Mouse (Mus musculus) liver, postnatal 0 days (tissue): ENCODE measurements at regions not wholly inside any gene's neighbourhood (a gene's known extent, or its start where the extent isn't known, plus 50 kb on each side); places are given as distances from the start of the nearest gene placed in this dataset.

Experiments
- CTCF ChIP-seq: sonication (generic); IDR thresholded peaks from 2 replicates; pipeline ENCODE4 v1.5.1; 2016; ENCODE audit warnings: antibody characterized with exemption, low read depth
- EP300 ChIP-seq: IDR thresholded peaks from 2 replicates; pipeline ENCODE4 v1.6.1; 2016; ENCODE audit warnings: antibody characterized with exemption, low read depth, mild to moderate bottlenecking

DNA sequence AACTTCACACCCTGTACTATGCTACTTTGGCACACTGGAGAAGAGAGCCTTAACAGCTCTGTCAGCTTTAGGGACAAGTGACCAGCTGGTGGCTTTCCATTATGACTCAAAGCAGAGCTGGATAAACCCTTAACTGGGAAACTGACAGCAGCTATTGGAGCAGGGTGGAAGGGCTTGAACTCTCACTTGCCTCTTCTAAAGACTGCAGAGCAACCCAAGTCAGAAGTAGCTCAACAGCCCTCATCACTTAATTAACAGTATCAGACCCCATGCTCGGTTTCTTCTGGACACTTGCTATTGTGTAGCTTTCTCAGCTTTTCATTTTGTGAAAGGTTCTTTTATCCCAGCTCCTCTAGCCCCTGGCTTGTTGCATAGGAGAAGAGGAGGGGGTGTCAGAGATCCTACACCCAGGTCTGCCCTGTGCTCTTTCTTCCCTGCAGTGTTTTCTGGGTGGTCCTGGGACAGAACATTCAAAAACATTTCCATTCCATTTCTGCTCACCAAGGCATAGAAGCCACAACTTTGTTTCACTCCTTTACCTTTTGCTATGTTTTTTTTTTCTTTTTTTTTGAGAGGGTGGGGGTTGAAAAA is 373.1 kb upstream of the Plxna2 start:
- TF ChIP-seq CTCF, result no peak
- no peak for TF ChIP-seq EP300
